Mouse (Mus musculus) limb, embryonic 13.5 days (tissue): ENCODE results near the gene Uvssa. TPM values are rescaled to one million over a fixed set of nuclear protein-coding genes. Genes with fewer than 3 reads are reported as not detected.

Source experiments
- ATAC-seq: fragments of 200-750 bp; cut with Nextera tagmentation; 2 replicates; pipeline ENCODE4 v1.8.0; 2017; ENCODE audit warnings: low read depth, moderate number of reproducible peaks, moderate TSS enrichment; ENCODE audit not compliant: low FRiP score
- H3K27ac ChIP-seq: fragments of 300-500 bp; sonication (generic); 2 replicates; pipeline ENCODE4 v1.5.1; 2015; ENCODE audit warnings: inconsistent platforms, mild to moderate bottlenecking, moderate library complexity
- H3K27me3 ChIP-seq: fragments of 300-500 bp; sonication (generic); 2 replicates; pipeline ENCODE4 v1.6.1; 2015; ENCODE audit warnings: mild to moderate bottlenecking, inconsistent platforms
- H3K36me3 ChIP-seq: fragments of 300-500 bp; sonication (generic); 2 replicates; pipeline ENCODE4 v1.6.1; 2015; ENCODE audit warnings: inconsistent platforms, mild to moderate bottlenecking, moderate library complexity
- H3K4me1 ChIP-seq: fragments of 300-500 bp; sonication (generic); 2 replicates; pipeline ENCODE4 v1.6.1; 2015; ENCODE audit warnings: inconsistent platforms
- H3K4me2 ChIP-seq: fragments of 300-500 bp; sonication (generic); replicated peaks from 2 replicates; pipeline ENCODE4 v1.6.1; 2015; ENCODE audit warnings: inconsistent platforms, mild to moderate bottlenecking, moderate library complexity
- H3K4me3 ChIP-seq: fragments of 300-500 bp; sonication (generic); 2 replicates; pipeline ENCODE4 v1.5.1; 2015; ENCODE audit warnings: moderate library complexity, mild to moderate bottlenecking, inconsistent platforms
- H3K9ac ChIP-seq: fragments of 300-500 bp; sonication (generic); 2 replicates; pipeline ENCODE4 v1.6.1; 2015; ENCODE audit warnings: mild to moderate bottlenecking, inconsistent platforms
- H3K9me3 ChIP-seq: fragments of 300-500 bp; sonication (generic); 2 replicates; pipeline ENCODE4 v1.6.1; 2016; ENCODE audit warnings: inconsistent platforms
- WGBS: fragments of 180-500 bp; shearing (Covaris S2); methylation state at CpG from one replicate; pipeline ENCODE4 v1.1.7; 2015; 5-methylcytosine and 5-hydroxymethylcytosine counted together
- polyA plus RNA-seq: library from polyadenylated mRNA; unstranded; fragments of >200 nt; fragmentation: Nextera tagmentation; extraction: Ambion mirVana; gene quantifications from 2 replicates; pipeline ENCODE4 v1.2.1, GENCODE M21; 2015

Uvssa gene
- polyA plus RNA-seq, 1 experiment from 2014 or later: 13.1 TPM

DNA sequence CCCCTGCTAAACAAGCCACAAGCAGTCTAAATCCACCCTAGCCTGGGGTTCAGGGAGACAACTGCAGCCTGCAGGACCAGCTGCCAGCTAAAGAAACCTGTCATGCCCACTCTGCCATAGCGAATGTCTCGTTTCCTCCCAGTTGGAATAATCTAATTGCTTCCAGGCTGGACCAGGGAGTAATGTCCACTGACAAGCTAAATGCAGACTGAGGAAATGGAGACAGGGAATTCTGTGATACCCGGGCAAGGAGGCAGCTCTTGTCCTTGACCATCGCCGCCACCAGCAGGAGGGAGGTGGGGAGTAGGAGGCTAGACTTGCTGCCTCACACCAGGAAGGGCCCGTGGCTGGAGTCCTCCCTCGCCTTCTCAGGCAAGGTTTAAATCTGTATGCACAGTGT, 86.0 kb downstream of the Uvssa start:
- ATAC-seq: no peak
- WGBS: 59% methylated on average over 7 of the region's 7 CpGs
- Histone ChIP-seq H3K9ac (no peak overlapping the region), H3K4me3 (no peak overlapping the region), H3K36me3 (no peaks in the 10 kb centered on the region), H3K27ac (no peak overlapping the region), H3K4me1 (no peaks in the 10 kb centered on the region), H3K27me3 (peaks cover 28% of the 10 kb centered on the region; the same call in 1 of the 2 replicates), H3K4me2 (no peak overlapping the region), H3K9me3 (no peaks in the 10 kb centered on the region)

DNA sequence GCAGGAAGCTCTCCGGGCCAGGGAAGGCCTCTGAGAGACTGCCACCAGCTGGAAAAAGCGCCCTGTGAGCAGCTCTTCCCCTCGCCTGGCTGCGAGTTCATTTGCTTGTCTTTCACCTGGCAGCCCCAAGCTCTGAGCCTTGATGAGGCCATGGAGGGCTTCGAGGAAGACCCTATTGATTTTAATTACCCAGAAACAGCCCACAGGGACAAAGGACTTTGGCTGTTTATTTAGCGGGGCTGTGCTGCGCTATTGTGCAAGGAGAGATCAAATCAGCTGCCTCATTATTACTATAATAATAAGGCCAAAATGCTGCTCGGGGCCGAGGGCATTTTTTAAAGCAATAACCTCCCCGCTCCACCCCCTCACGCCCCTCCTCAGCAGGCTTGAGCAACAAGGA, 87.1 kb downstream of the Uvssa start:
- no peaks in the 10 kb centered on the region for H3K4me1 ChIP-seq
- H3K4me3 ChIP-seq: no peak overlapping the region
- H3K9ac ChIP-seq: no peak overlapping the region
- WGBS: 43% methylated on average over 11 of the region's 11 CpGs
- H3K4me2 ChIP-seq: no peak overlapping the region
- ATAC-seq: no peak
- H3K27me3 ChIP-seq: peaks cover 21% of the 10 kb centered on the region; the same call in 1 of the 2 replicates
- no peaks in the 10 kb centered on the region for H3K9me3 ChIP-seq
- H3K36me3 ChIP-seq: no peaks in the 10 kb centered on the region
- H3K27ac ChIP-seq: no peak overlapping the region

Other genes starting within 250 kb of the Uvssa start
- 6.8 and 7.4 TPM in 2 replicates for gene Spon2, start 160.1 kb upstream of the Uvssa start, polyA plus RNA-seq
- 341 and 368 TPM in 2 replicates for gene Ctbp1, start 103.6 kb upstream of the Uvssa start, polyA plus RNA-seq
- gene Maea, start 43.0 kb upstream of the Uvssa start, polyA plus RNA-seq: 130 and 131 TPM in 2 replicates
- not detected in 2 replicates for gene Nkx1-1, start 55.4 kb downstream of the Uvssa start, polyA plus RNA-seq